Comparison of ENCODE assay signal across 8 mouse cellular contexts in the genomic region with DNA sequence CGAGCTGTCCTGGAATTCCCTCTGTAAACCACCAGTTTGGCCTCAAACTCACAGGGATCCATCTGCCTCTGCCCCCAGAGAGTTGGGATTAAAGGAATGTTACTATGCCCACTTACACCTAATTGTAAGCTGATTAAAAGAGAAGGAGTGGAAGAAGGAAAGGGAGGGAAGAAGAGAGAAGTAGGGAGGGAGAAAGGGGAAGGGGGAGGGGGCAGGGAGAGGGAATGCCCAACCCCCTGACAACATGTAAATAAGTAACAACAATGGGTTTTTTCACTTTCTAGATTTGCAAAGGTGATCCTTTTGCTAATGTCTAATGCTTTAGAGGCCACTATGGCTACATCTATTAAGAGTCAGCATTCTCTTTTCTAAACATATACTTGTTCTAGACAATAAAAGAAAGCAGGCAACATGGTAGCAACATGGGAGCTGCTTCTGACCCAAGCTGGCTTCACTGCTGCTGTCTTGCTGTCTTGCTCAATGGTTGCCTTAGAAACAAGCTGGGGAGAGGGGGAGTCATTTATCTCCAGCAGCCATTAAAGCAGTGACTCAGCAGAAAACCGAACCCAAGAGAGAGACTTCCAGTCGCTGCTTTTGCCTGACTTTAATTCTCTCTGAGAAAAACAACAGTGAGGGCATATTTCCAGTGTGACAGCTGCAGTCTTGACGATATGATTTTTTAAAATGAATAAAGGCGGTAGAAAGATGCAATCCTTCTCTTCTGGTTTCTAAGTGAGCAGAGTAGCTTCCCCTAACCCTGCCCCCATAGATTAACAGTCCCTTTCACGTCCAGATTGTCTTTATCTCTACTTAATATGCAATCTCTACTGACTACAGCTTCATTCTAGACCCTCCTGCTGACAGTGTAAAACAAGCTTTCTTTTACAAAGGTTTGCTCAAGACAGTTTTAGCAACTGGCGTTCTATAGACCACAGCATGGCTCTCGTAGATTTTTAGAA. TPM values are rescaled to one million over a fixed set of nuclear protein-coding genes. Genes with fewer than 3 reads are reported as not detected.
A peak's percentile ranks its signal among the peaks of the same experiment; 100 is the strongest.
DNase-seq lines count a peak whose midpoint lies in the region; ATAC-seq and TF ChIP-seq lines count a peak whose summit lies in the region.

No protein-coding gene starts in this region.

- TF ChIP-seq EP300 in liver, postnatal 0 days (IDR thresholded peaks at IDR 0.05; ENCODE audit: low read depth), result peak; percentile 82

- 36% methylated on average over 8 of the region's 8 CpGs for WGBS in thymus, adult 2 months
- WGBS in heart, embryonic 11.5 days (ENCODE audit: insufficient replicate concordance), result 31% methylated on average over 8 of the region's 8 CpGs
- WGBS in liver, postnatal 0 days (ENCODE audit: insufficient replicate concordance), result 22% methylated on average over 8 of the region's 8 CpGs
- WGBS in olfactory bulb, adult 2 months, result 18% methylated on average over 8 of the region's 8 CpGs

- ATAC-seq in heart, embryonic 11.5 days (replicated peaks; ENCODE audit: insufficient number of reproducible peaks, low FRiP score, low TSS enrichment), result peak; percentile 67; the same call in 1 of the 2 replicates
- ATAC-seq in liver, postnatal 0 days, result peak; percentile 93
- ATAC-seq in activated CD4-positive, CD25-positive, alpha-beta regulatory T cell, adult 4 months, result no peak

- no peak overlapping the region for H3K9ac ChIP-seq in heart, embryonic 11.5 days (ENCODE audit: low read depth, low read length)
- H3K9ac ChIP-seq in liver, postnatal 0 days (replicated peaks), result no peak overlapping the region; the same call in 1 of the 2 replicates

- TF ChIP-seq CTCF in thymus, adult 2 months (IDR thresholded peaks at IDR 0.05; ENCODE audit: borderline replicate concordance, control insufficient read depth, extremely low read depth, insufficient read depth, low read length, poor library complexity), result no peak
- TF ChIP-seq CTCF in liver, postnatal 0 days (IDR thresholded peaks at IDR 0.05; ENCODE audit: low read depth), result no peak
- TF ChIP-seq CTCF in olfactory bulb, adult 2 months (IDR thresholded peaks at IDR 0.05; ENCODE audit: insufficient read depth, low read depth, low read length), result no peak

- H3K27ac ChIP-seq in thymus, adult 2 months (ENCODE audit: control insufficient read depth, insufficient read depth, low read length), result no peak overlapping the region
- peak overlapping the region; percentile 29; the same call in 1 of the 2 replicates for H3K27ac ChIP-seq in heart, embryonic 11.5 days (ENCODE audit: low read depth, low read length)
- H3K27ac ChIP-seq in liver, postnatal 0 days (ENCODE audit: low read depth), result peak overlapping the region; percentile 83
- peak overlapping the region; percentile 73 for H3K27ac ChIP-seq in olfactory bulb, adult 2 months (ENCODE audit: insufficient read depth, low read depth, low read length)

- no peaks in the 10 kb centered on the region for H3K4me1 ChIP-seq in thymus, adult 2 months (replicated peaks; ENCODE audit: control insufficient read depth, insufficient read depth, low read length)
- H3K4me1 ChIP-seq in heart, embryonic 11.5 days (ENCODE audit: control insufficient read depth, insufficient read depth, low read length), result no peaks in the 10 kb centered on the region
- peaks cover 6% of the 10 kb centered on the region for H3K4me1 ChIP-seq in liver, postnatal 0 days (ENCODE audit: insufficient read depth)
- no peaks in the 10 kb centered on the region for H3K4me1 ChIP-seq in olfactory bulb, adult 2 months (ENCODE audit: control insufficient read depth, insufficient read depth, low read length)

- H3K4me2 ChIP-seq in heart, embryonic 11.5 days, result peak overlapping the region; percentile 43
- peak overlapping the region; percentile 40; the same call in 1 of the 2 replicates for H3K4me2 ChIP-seq in liver, postnatal 0 days (ENCODE audit: low read depth, low read length)

- peak; percentile 4 for DNase-seq in thymus, postnatal 14 days
- no peak for DNase-seq in thymus, adult 2 months
- peak; percentile 55 for DNase-seq in embryo, embryonic 9.5 days (ENCODE audit: extremely low spot score)
- DNase-seq in kidney, postnatal 36 days, result peak; percentile 11 to 39
- peak; percentile 42 for DNase-seq in liver, postnatal 0 days

- H3K36me3 ChIP-seq in thymus, adult 2 months (ENCODE audit: control insufficient read depth, insufficient read depth, low read length), result no peaks in the 10 kb centered on the region
- H3K36me3 ChIP-seq in heart, embryonic 11.5 days (ENCODE audit: control insufficient read depth, insufficient read depth, low read length), result no peaks in the 10 kb centered on the region
- H3K36me3 ChIP-seq in liver, postnatal 0 days (replicated peaks; ENCODE audit: insufficient read depth, low read length), result no peaks in the 10 kb centered on the region

- no peak overlapping the region for H3K4me3 ChIP-seq in thymus, adult 2 months (ENCODE audit: control insufficient read depth, insufficient read depth, low read length)
- H3K4me3 ChIP-seq in heart, embryonic 11.5 days (ENCODE audit: low read depth, low read length), result no peak overlapping the region
- H3K4me3 ChIP-seq in liver, postnatal 0 days (ENCODE audit: low read depth, low read length), result no peak overlapping the region
- H3K4me3 ChIP-seq in olfactory bulb, adult 2 months (ENCODE audit: insufficient read depth, low read depth, low read length), result no peak overlapping the region

- no peak for TF ChIP-seq POLR2A in thymus, adult 2 months (IDR thresholded peaks at IDR 0.05; ENCODE audit: control insufficient read depth, extremely low read depth, insufficient read depth, low read length, poor library complexity)
- TF ChIP-seq POLR2A in olfactory bulb, adult 2 months (IDR thresholded peaks at IDR 0.05; ENCODE audit: insufficient read depth, low read depth, low read length), result no peak

- no peaks in the 10 kb centered on the region for H3K27me3 ChIP-seq in thymus, adult 2 months (ENCODE audit: control insufficient read depth, insufficient read depth, low read length)
- H3K27me3 ChIP-seq in heart, embryonic 11.5 days (ENCODE audit: control insufficient read depth, insufficient read depth, low read length), result no peaks in the 10 kb centered on the region
- H3K27me3 ChIP-seq in liver, postnatal 0 days (ENCODE audit: insufficient read depth, low read length), result no peaks in the 10 kb centered on the region

- no peaks in the 10 kb centered on the region for H3K9me3 ChIP-seq in heart, embryonic 11.5 days (replicated peaks; ENCODE audit: control insufficient read depth, low read length)
- no peaks in the 10 kb centered on the region for H3K9me3 ChIP-seq in liver, postnatal 0 days (ENCODE audit: low read length)

RNA-seq across cellular contexts. Expression of gene Irak1, which starts 24.5 kb away (rescaled TPM):
- 166 and 182 TPM in 2 replicates for polyA plus RNA-seq in thymus, adult 2 months (2012; rRNA removed)
- polyA plus RNA-seq in heart, embryonic 11.5 days (2014; fragmentation: Nextera tagmentation; extraction: Ambion mirVana), result 39.3 and 40.7 TPM in 2 replicates
- 17.9 and 18.7 TPM in 2 replicates for polyA plus RNA-seq in liver, postnatal 0 days (2015; fragmentation: Nextera tagmentation; extraction: Ambion mirVana)
- polyA plus RNA-seq in olfactory bulb, adult 2 months (2012; ENCODE audit: insufficient read depth, insufficient read length, low replicate concordance, missing spikeins), result not detected in 2 replicates
- 10 to 100 TPM; 22.5 to 26.5 TPM for polyA plus RNA-seq in activated CD4-positive, CD25-positive, alpha-beta regulatory T cell, adult 4 months (2017; shearing (Covaris generic))

RNA-seq across cellular contexts. Expression of gene Hcfc1, which starts 33.0 kb away (rescaled TPM):
- polyA plus RNA-seq in thymus, adult 2 months (2012; rRNA removed), result 193 and 271 TPM in 2 replicates
- 42.6 and 52.1 TPM in 2 replicates for polyA plus RNA-seq in heart, embryonic 11.5 days (2014; fragmentation: Nextera tagmentation; extraction: Ambion mirVana)
- polyA plus RNA-seq in liver, postnatal 0 days (2015; fragmentation: Nextera tagmentation; extraction: Ambion mirVana), result 14.6 and 16.4 TPM in 2 replicates
- 99.2 and 394 TPM in 2 replicates for polyA plus RNA-seq in olfactory bulb, adult 2 months (2012; ENCODE audit: insufficient read depth, insufficient read length, low replicate concordance, missing spikeins)
- polyA plus RNA-seq in activated CD4-positive, CD25-positive, alpha-beta regulatory T cell, adult 4 months (2017; shearing (Covaris generic)), result 10 to 100 TPM; 26.8 to 36.6 TPM
